Mouse (Mus musculus): ENCODE measurements around the gene Mrps18b.

The Mrps18b gene

GRCm38 (mm10) chr17:35919060-35919715 is 3.0 kb upstream of the Mrps18b start:
- DNase-seq (ENCODE audit: inconsistent age in 2 of 2, low spot score in 1 of 2): peak; percentile 97 to 98

GRCm38 (mm10) chr17:35918276-35919059 is 2.3 kb upstream of the Mrps18b start:
- DNase-seq (ENCODE audit: inconsistent age in 2 of 2, low spot score in 1 of 2): peak; percentile 53 to 89

GRCm38 (mm10) chr17:35917463-35918251 is 1.5 kb upstream of the Mrps18b start:
- peak; percentile 36 to 81 for DNase-seq (ENCODE audit: inconsistent age in 2 of 2, low spot score in 1 of 2)

- DNase-seq (ENCODE audit: inconsistent age in 2 of 2, low spot score in 1 of 2): no peak
Observed at GRCm38 (mm10) chr17:35917143-35917462, 914 bp upstream of the Mrps18b start.

GRCm38 (mm10) chr17:35915538-35916296 is 472 bp downstream of the Mrps18b start:
- peak; percentile 47 to 78 for DNase-seq (ENCODE audit: inconsistent age in 2 of 2, low spot score in 1 of 2)

GRCm38 (mm10) chr17:35914975-35915374 is 1.2 kb downstream of the Mrps18b start:
- DNase-seq (ENCODE audit: inconsistent age in 2 of 2, low spot score in 1 of 2): no peak

GRCm38 (mm10) chr17:35909919-35910369 is 6.2 kb downstream of the Mrps18b start, which contains the start of gene Atat1:
Atat1 (minus strand) TSS chr17:35910075.
- DNase-seq (ENCODE audit: inconsistent age in 2 of 2, low spot score in 1 of 2): peak; percentile 96 to 99

- DNase-seq (ENCODE audit: inconsistent age in 2 of 2, low spot score in 1 of 2): no peak
Observed at GRCm38 (mm10) chr17:35909186-35909918, 6.8 kb downstream of the Mrps18b start.

GRCm38 (mm10) chr17:35907609-35908008 is 8.6 kb downstream of the Mrps18b start:
- DNase-seq (ENCODE audit: inconsistent age in 2 of 2, low spot score in 1 of 2): no peak

GRCm38 (mm10) chr17:35905587-35905986 is 10.6 kb downstream of the Mrps18b start:
- DNase-seq (ENCODE audit: inconsistent age in 2 of 2, low spot score in 1 of 2): no peak

GRCm38 (mm10) chr17:35903992-35904355 is 12.2 kb downstream of the Mrps18b start:
- DNase-seq (ENCODE audit: inconsistent age in 2 of 2, low spot score in 1 of 2): no peak

- DNase-seq (ENCODE audit: inconsistent age in 2 of 2, low spot score in 1 of 2): no peak
Observed at GRCm38 (mm10) chr17:35903343-35903991, 12.7 kb downstream of the Mrps18b start.

GRCm38 (mm10) chr17:35900636-35901035 is 15.6 kb downstream of the Mrps18b start:
- DNase-seq (ENCODE audit: inconsistent age in 2 of 2, low spot score in 1 of 2): no peak

GRCm38 (mm10) chr17:35897644-35898573 is 18.3 kb downstream of the Mrps18b start:
- no peak for DNase-seq (ENCODE audit: inconsistent age in 2 of 2, low spot score in 1 of 2)

- peak; percentile 95 to 97 for DNase-seq (ENCODE audit: inconsistent age in 2 of 2, low spot score in 1 of 2)
Observed at GRCm38 (mm10) chr17:35896781-35897643, 19.2 kb downstream of the Mrps18b start, which contains the start of gene 2310061I04Rik. 2310061I04Rik (minus strand) TSS chr17:35897431.

- no peak for DNase-seq (ENCODE audit: inconsistent age in 2 of 2, low spot score in 1 of 2)
Observed at GRCm38 (mm10) chr17:35887725-35888124, 28.5 kb downstream of the Mrps18b start.

- no peak for DNase-seq (ENCODE audit: inconsistent age in 2 of 2, low spot score in 1 of 2)
Observed at GRCm38 (mm10) chr17:35883777-35884176, 32.4 kb downstream of the Mrps18b start.

- DNase-seq (ENCODE audit: inconsistent age in 2 of 2, low spot score in 1 of 2): no peak
Observed at GRCm38 (mm10) chr17:35882924-35883323, 33.3 kb downstream of the Mrps18b start.

All from adrenal gland, adult (tissue).